Mouse (Mus musculus): ENCODE measurements at regions not wholly inside any gene's neighbourhood (a gene's known extent, or its start where the extent isn't known, plus 50 kb on each side); places are given as distances from the start of the nearest gene placed in this dataset.

GRCm38 (mm10) chr13:59945631-59946030 lies 122.7 kb upstream of the Tut7 start:
- no peaks in the 10 kb centered on the region for H3K27me3 ChIP-seq (ENCODE audit: control insufficient read depth, insufficient read depth, low read length)
- no peaks in the 10 kb centered on the region for H3K36me3 ChIP-seq (replicated peaks; ENCODE audit: control insufficient read depth, insufficient read depth)
- no peaks in the 10 kb centered on the region for H3K9me3 ChIP-seq (ENCODE audit: control insufficient read depth, low read length)
- H3K4me1 ChIP-seq (replicated peaks; ENCODE audit: control insufficient read depth, insufficient read depth, low read length), result peaks cover 10% of the 10 kb centered on the region; the same call in 1 of the 2 replicates
- H3K9ac ChIP-seq, result no peak overlapping the region
- DNase-seq (ENCODE audit: low spot score) (no peak), ATAC-seq (ENCODE audit: low FRiP score) (no peak)
- 94% methylated on average over 1 of the region's 1 CpGs for WGBS
- no peak overlapping the region for H3K4me2 ChIP-seq (replicated peaks)
- no peak overlapping the region for H3K4me3 ChIP-seq (replicated peaks; ENCODE audit: low read length)
- H3K27ac ChIP-seq, result no peak overlapping the region

GRCm38 (mm10) chr13:59943602-59944140 lies 120.7 kb upstream of the Tut7 start:
- 55% methylated on average over 5 of the region's 5 CpGs for WGBS
- no peak overlapping the region for H3K4me2 ChIP-seq (replicated peaks)
- DNase-seq (ENCODE audit: low spot score) (no peak), ATAC-seq (ENCODE audit: low FRiP score) (no peak)
- no peaks in the 10 kb centered on the region for H3K36me3 ChIP-seq (replicated peaks; ENCODE audit: control insufficient read depth, insufficient read depth)
- H3K9ac ChIP-seq, result no peak overlapping the region
- H3K27ac ChIP-seq, result no peak overlapping the region
- no peaks in the 10 kb centered on the region for H3K9me3 ChIP-seq (ENCODE audit: control insufficient read depth, low read length)
- H3K27me3 ChIP-seq (ENCODE audit: control insufficient read depth, insufficient read depth, low read length), result no peaks in the 10 kb centered on the region
- H3K4me3 ChIP-seq (replicated peaks; ENCODE audit: low read length), result no peak overlapping the region
- H3K4me1 ChIP-seq (replicated peaks; ENCODE audit: control insufficient read depth, insufficient read depth, low read length), result peaks cover 5% of the 10 kb centered on the region; the same call in 1 of the 2 replicates

GRCm38 (mm10) chr13:59943020-59943419 lies 120.1 kb upstream of the Tut7 start:
- no peak overlapping the region for H3K4me3 ChIP-seq (replicated peaks; ENCODE audit: low read length)
- WGBS, result 73% methylated on average over 3 of the region's 3 CpGs

GRCm38 (mm10) chr13:59941519-59941918 lies 118.6 kb upstream of the Tut7 start:
- no peaks in the 10 kb centered on the region for H3K27me3 ChIP-seq (ENCODE audit: control insufficient read depth, insufficient read depth, low read length)
- no peak overlapping the region for H3K4me3 ChIP-seq (replicated peaks; ENCODE audit: low read length)
- H3K36me3 ChIP-seq (replicated peaks; ENCODE audit: control insufficient read depth, insufficient read depth), result no peaks in the 10 kb centered on the region
- H3K9ac ChIP-seq, result no peak overlapping the region
- DNase-seq (ENCODE audit: low spot score) (no peak), ATAC-seq (ENCODE audit: low FRiP score) (no peak)
- H3K4me2 ChIP-seq (replicated peaks), result no peak overlapping the region
- H3K4me1 ChIP-seq (replicated peaks; ENCODE audit: control insufficient read depth, insufficient read depth, low read length), result peaks cover 5% of the 10 kb centered on the region; the same call in 1 of the 2 replicates
- no peak overlapping the region for H3K27ac ChIP-seq
- H3K9me3 ChIP-seq (ENCODE audit: control insufficient read depth, low read length), result no peaks in the 10 kb centered on the region
- 74% methylated on average over 3 of the region's 3 CpGs for WGBS

More at GRCm38 (mm10) chr13:59943020-59943419, 120.1 kb upstream of the Tut7 start:
- ATAC-seq (ENCODE audit: low FRiP score), result no peak
- Histone ChIP-seq H3K9me3 (ENCODE audit: control insufficient read depth, low read length) (no peaks in the 10 kb centered on the region), H3K4me2 (replicated peaks) (no peak overlapping the region), H3K27ac (no peak overlapping the region), H3K27me3 (ENCODE audit: control insufficient read depth, insufficient read depth, low read length) (no peaks in the 10 kb centered on the region), H3K36me3 (replicated peaks; ENCODE audit: control insufficient read depth, insufficient read depth) (no peaks in the 10 kb centered on the region), H3K4me1 (replicated peaks; ENCODE audit: control insufficient read depth, insufficient read depth, low read length) (peaks cover 5% of the 10 kb centered on the region; the same call in 1 of the 2 replicates), H3K9ac (no peak overlapping the region)
- DNase-seq (ENCODE audit: low spot score), result no peak

- H3K9me3 ChIP-seq (ENCODE audit: control insufficient read depth, low read length), result no peaks in the 10 kb centered on the region
- H3K4me2 ChIP-seq (replicated peaks), result peak overlapping the region; percentile 34; the same call in 1 of the 2 replicates
- H3K4me3 ChIP-seq (replicated peaks; ENCODE audit: low read length), result no peak overlapping the region
- WGBS, result 24% methylated on average over 16 of the region's 16 CpGs
- H3K27ac ChIP-seq, result no peak overlapping the region
- no peak overlapping the region for H3K9ac ChIP-seq
- no peaks in the 10 kb centered on the region for H3K27me3 ChIP-seq (ENCODE audit: control insufficient read depth, insufficient read depth, low read length)
- H3K36me3 ChIP-seq (replicated peaks; ENCODE audit: control insufficient read depth, insufficient read depth), result no peaks in the 10 kb centered on the region
- ATAC-seq (ENCODE audit: low FRiP score) (no peak), DNase-seq (ENCODE audit: low spot score) (no peak)
- H3K4me1 ChIP-seq (replicated peaks; ENCODE audit: control insufficient read depth, insufficient read depth, low read length), result peaks cover 5% of the 10 kb centered on the region; the same call in 1 of the 2 replicates
These were observed 117.7 kb upstream of the Tut7 start for GRCm38 (mm10) chr13:59940414-59941205.

GRCm38 (mm10) chr13:59939886-59940285 lies 116.9 kb upstream of the Tut7 start:
- H3K36me3 ChIP-seq (replicated peaks; ENCODE audit: control insufficient read depth, insufficient read depth), result no peaks in the 10 kb centered on the region
- no peaks in the 10 kb centered on the region for H3K9me3 ChIP-seq (ENCODE audit: control insufficient read depth, low read length)
- no peaks in the 10 kb centered on the region for H3K27me3 ChIP-seq (ENCODE audit: control insufficient read depth, insufficient read depth, low read length)
- no peak for ATAC-seq (ENCODE audit: low FRiP score)
- no peak overlapping the region for H3K4me3 ChIP-seq (replicated peaks; ENCODE audit: low read length)
- no peak overlapping the region for H3K4me2 ChIP-seq (replicated peaks)
- no peak for DNase-seq (ENCODE audit: low spot score)
- H3K4me1 ChIP-seq (replicated peaks; ENCODE audit: control insufficient read depth, insufficient read depth, low read length), result peaks cover 5% of the 10 kb centered on the region; the same call in 1 of the 2 replicates
- H3K27ac ChIP-seq, result no peak overlapping the region
- H3K9ac ChIP-seq, result no peak overlapping the region
- WGBS, result 69% methylated on average over 5 of the region's 5 CpGs

- 67% methylated on average over 3 of the region's 3 CpGs for WGBS
- Histone ChIP-seq H3K9ac (no peak overlapping the region), H3K36me3 (replicated peaks; ENCODE audit: control insufficient read depth, insufficient read depth) (no peaks in the 10 kb centered on the region), H3K4me2 (replicated peaks) (no peak overlapping the region), H3K9me3 (ENCODE audit: control insufficient read depth, low read length) (no peaks in the 10 kb centered on the region), H3K27ac (no peak overlapping the region), H3K27me3 (ENCODE audit: control insufficient read depth, insufficient read depth, low read length) (no peaks in the 10 kb centered on the region), H3K4me3 (replicated peaks; ENCODE audit: low read length) (no peak overlapping the region), H3K4me1 (replicated peaks; ENCODE audit: control insufficient read depth, insufficient read depth, low read length) (peaks cover 5% of the 10 kb centered on the region; the same call in 1 of the 2 replicates)
- ATAC-seq (ENCODE audit: low FRiP score) (no peak), DNase-seq (ENCODE audit: low spot score) (no peak)
These were observed 114.2 kb upstream of the Tut7 start for GRCm38 (mm10) chr13:59937147-59937546.

- no peak overlapping the region for H3K27ac ChIP-seq
- WGBS, result 38% methylated on average over 1 of the region's 1 CpGs
- H3K9ac ChIP-seq, result no peak overlapping the region
- no peaks in the 10 kb centered on the region for H3K9me3 ChIP-seq (ENCODE audit: control insufficient read depth, low read length)
- H3K36me3 ChIP-seq (replicated peaks; ENCODE audit: control insufficient read depth, insufficient read depth), result no peaks in the 10 kb centered on the region
- ATAC-seq (ENCODE audit: low FRiP score) (no peak), DNase-seq (ENCODE audit: low spot score) (no peak)
- no peak overlapping the region for H3K4me2 ChIP-seq (replicated peaks)
- H3K27me3 ChIP-seq (ENCODE audit: control insufficient read depth, insufficient read depth, low read length), result no peaks in the 10 kb centered on the region
- no peaks in the 10 kb centered on the region for H3K4me1 ChIP-seq (replicated peaks; ENCODE audit: control insufficient read depth, insufficient read depth, low read length)
- H3K4me3 ChIP-seq (replicated peaks; ENCODE audit: low read length), result no peak overlapping the region
These were observed 111.6 kb upstream of the Tut7 start for GRCm38 (mm10) chr13:59934556-59934955.

- H3K4me3 ChIP-seq (replicated peaks; ENCODE audit: low read length), result no peak overlapping the region
- no peak for ATAC-seq (ENCODE audit: low FRiP score)
- H3K36me3 ChIP-seq (replicated peaks; ENCODE audit: control insufficient read depth, insufficient read depth), result no peaks in the 10 kb centered on the region
- H3K9me3 ChIP-seq (ENCODE audit: control insufficient read depth, low read length), result no peaks in the 10 kb centered on the region
- no peak for DNase-seq (ENCODE audit: low spot score)
- H3K9ac ChIP-seq, result no peak overlapping the region
- H3K4me1 ChIP-seq (replicated peaks; ENCODE audit: control insufficient read depth, insufficient read depth, low read length), result no peaks in the 10 kb centered on the region
- H3K4me2 ChIP-seq (replicated peaks), result no peak overlapping the region
- 70% methylated on average over 1 of the region's 1 CpGs for WGBS
- no peaks in the 10 kb centered on the region for H3K27me3 ChIP-seq (ENCODE audit: control insufficient read depth, insufficient read depth, low read length)
- no peak overlapping the region for H3K27ac ChIP-seq
These were observed 111.1 kb upstream of the Tut7 start for GRCm38 (mm10) chr13:59934093-59934492.

Data from hindbrain, embryonic 14.5 days (tissue).